Mouse (Mus musculus): ENCODE data around the gene Acr. TPM values are rescaled to one million over a fixed set of nuclear protein-coding genes. Genes with fewer than 3 reads are reported as not detected.
A peak's percentile ranks its signal among the peaks of the same experiment; 100 is the strongest.

Acr gene
- total and polyA plus RNA-seq, 3 experiments: 0.57 to 1.6 TPM; not detected in 1

DNA sequence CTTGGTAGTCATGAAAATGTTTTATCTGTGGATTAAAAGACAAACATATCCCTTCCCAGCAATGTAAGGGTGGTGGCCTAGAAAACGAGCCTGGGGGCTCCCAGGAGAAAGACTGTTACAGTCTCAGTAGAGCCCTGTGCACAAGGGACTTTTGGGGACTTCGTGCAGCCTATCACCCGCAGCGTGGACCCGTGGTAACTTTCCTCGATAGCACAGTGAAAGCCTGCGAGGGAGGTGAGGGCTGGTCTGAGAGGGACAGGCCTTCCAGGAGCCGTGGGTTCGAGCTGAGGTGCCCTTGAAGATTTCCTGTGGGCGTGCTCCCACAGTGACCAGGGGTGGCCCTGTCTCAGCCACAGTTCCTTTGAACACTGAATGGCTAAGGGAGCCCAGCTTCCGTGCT is 17.5 kb downstream of the Acr start:
- no peak overlapping the region for H3K4me3 ChIP-seq
- 69% methylated on average over 11 of the region's 11 CpGs for WGBS
- H3K36me3 ChIP-seq (ENCODE audit: control insufficient read depth, insufficient read depth, low read length): no peaks in the 10 kb centered on the region
- no peaks in the 10 kb centered on the region for H3K27me3 ChIP-seq (ENCODE audit: control insufficient read depth, insufficient read depth, low read length)
- DNase-seq: no peak
- H3K79me2 ChIP-seq (replicated peaks; ENCODE audit: control insufficient read depth, insufficient read depth, low read length): no peaks in the 10 kb centered on the region
- intact Hi-C loops (cut with DNase I): no loop called here
- no peak for TF ChIP-seq CTCF (IDR thresholded peaks at IDR 0.05)
- TF ChIP-seq POLR2A (IDR thresholded peaks at IDR 0.05; ENCODE audit: insufficient read depth, low read depth, low read length): no peak
- TF ChIP-seq EP300 (IDR thresholded peaks at IDR 0.05; ENCODE audit: insufficient read depth, low read depth, low read length): no peak
- no peak overlapping the region for H3K9ac ChIP-seq (ENCODE audit: low read depth, low read length)
- H3K4me1 ChIP-seq (ENCODE audit: control insufficient read depth, insufficient read depth, low read length): peaks cover 6% of the 10 kb centered on the region
- peak overlapping the region; percentile 60 for H3K27ac ChIP-seq

- H3K36me3 ChIP-seq (ENCODE audit: control insufficient read depth, insufficient read depth, low read length): no peaks in the 10 kb centered on the region
- H3K4me3 ChIP-seq: no peak overlapping the region
- TF ChIP-seq CTCF (IDR thresholded peaks at IDR 0.05) (no peak), EP300 (IDR thresholded peaks at IDR 0.05; ENCODE audit: insufficient read depth, low read depth, low read length) (no peak), POLR2A (IDR thresholded peaks at IDR 0.05; ENCODE audit: insufficient read depth, low read depth, low read length) (no peak)
- H3K9ac ChIP-seq (ENCODE audit: low read depth, low read length): no peak overlapping the region
- intact Hi-C loops (cut with DNase I): no loop called here
- H3K4me1 ChIP-seq (ENCODE audit: control insufficient read depth, insufficient read depth, low read length): peaks cover 7% of the 10 kb centered on the region
- no peaks in the 10 kb centered on the region for H3K79me2 ChIP-seq (replicated peaks; ENCODE audit: control insufficient read depth, insufficient read depth, low read length)
- no peak for DNase-seq
- no peaks in the 10 kb centered on the region for H3K27me3 ChIP-seq (ENCODE audit: control insufficient read depth, insufficient read depth, low read length)
- WGBS: 78% methylated on average over 5 of the region's 5 CpGs
- H3K27ac ChIP-seq: no peak overlapping the region
These were observed 21.0 kb downstream of the Acr start for GRCm38 (mm10) chr15:89589146-89589545.

- no peaks in the 10 kb centered on the region for H3K79me2 ChIP-seq (replicated peaks; ENCODE audit: control insufficient read depth, insufficient read depth, low read length)
- TF ChIP-seq EP300 (IDR thresholded peaks at IDR 0.05; ENCODE audit: insufficient read depth, low read depth, low read length) (no peak), CTCF (IDR thresholded peaks at IDR 0.05) (no peak), POLR2A (IDR thresholded peaks at IDR 0.05; ENCODE audit: insufficient read depth, low read depth, low read length) (no peak)
- H3K4me1 ChIP-seq (ENCODE audit: control insufficient read depth, insufficient read depth, low read length): peaks cover 1% of the 10 kb centered on the region
- H3K9ac ChIP-seq (ENCODE audit: low read depth, low read length): peak overlapping the region; percentile 77
- no peaks in the 10 kb centered on the region for H3K36me3 ChIP-seq (ENCODE audit: control insufficient read depth, insufficient read depth, low read length)
- 1% methylated on average over 30 of the region's 30 CpGs for WGBS
- peak overlapping the region; percentile 10 for H3K27ac ChIP-seq
- intact Hi-C loops (cut with DNase I): no loop called here
- DNase-seq: no peak
- H3K27me3 ChIP-seq (ENCODE audit: control insufficient read depth, insufficient read depth, low read length): no peaks in the 10 kb centered on the region
- peak overlapping the region; percentile 60 for H3K4me3 ChIP-seq
These were observed 23.2 kb downstream of the Acr start for GRCm38 (mm10) chr15:89591317-89591716.

- peak within 1 kb of the TSS; percentile 10 for H3K27ac ChIP-seq
- peak; percentile 90 to 92 for DNase-seq
- H3K79me2 ChIP-seq (replicated peaks; ENCODE audit: control insufficient read depth, insufficient read depth, low read length): no peaks in the 10 kb centered on the region
- no peaks in the 10 kb centered on the region for H3K36me3 ChIP-seq (ENCODE audit: control insufficient read depth, insufficient read depth, low read length)
- intact Hi-C loops (cut with DNase I): no loop called here
- H3K4me1 ChIP-seq (ENCODE audit: control insufficient read depth, insufficient read depth, low read length): peaks cover 1% of the 10 kb centered on the region
- peak within 1 kb of the TSS; percentile 77 for H3K9ac ChIP-seq (ENCODE audit: low read depth, low read length)
- TF ChIP-seq EP300 (IDR thresholded peaks at IDR 0.05; ENCODE audit: insufficient read depth, low read depth, low read length) (0 out of 2 replicates have a peak, but pooled peaks have one; percentile 76), CTCF (IDR thresholded peaks at IDR 0.05) (peak; percentile 44), POLR2A (IDR thresholded peaks at IDR 0.05; ENCODE audit: insufficient read depth, low read depth, low read length) (peak; percentile 56)
- WGBS: under 1% methylated on average over 35 of the region's 35 CpGs
- H3K4me3 ChIP-seq: peak within 1 kb of the TSS; percentile 60
- H3K27me3 ChIP-seq (ENCODE audit: control insufficient read depth, insufficient read depth, low read length): no peaks in the 10 kb centered on the region
These were observed 23.8 kb downstream of the Acr start, which contains the start of gene Rabl2 for GRCm38 (mm10) chr15:89591723-89592455. Gene Rabl2 (minus strand): TSS chr15:89591923.

- TF ChIP-seq EP300 (IDR thresholded peaks at IDR 0.05; ENCODE audit: insufficient read depth, low read depth, low read length): no peak
- no peak for TF ChIP-seq CTCF (IDR thresholded peaks at IDR 0.05)
- no peak for TF ChIP-seq POLR2A (IDR thresholded peaks at IDR 0.05; ENCODE audit: insufficient read depth, low read depth, low read length)
- no peak overlapping the region for H3K4me3 ChIP-seq
- WGBS: 41% methylated on average over 4 of the region's 4 CpGs
- intact Hi-C loops (cut with DNase I): no loop called here
- no peaks in the 10 kb centered on the region for H3K79me2 ChIP-seq (replicated peaks; ENCODE audit: control insufficient read depth, insufficient read depth, low read length)
- H3K27ac ChIP-seq: no peak overlapping the region
- H3K9ac ChIP-seq (ENCODE audit: low read depth, low read length): no peak overlapping the region
- no peaks in the 10 kb centered on the region for H3K27me3 ChIP-seq (ENCODE audit: control insufficient read depth, insufficient read depth, low read length)
- peaks cover 1% of the 10 kb centered on the region for H3K4me1 ChIP-seq (ENCODE audit: control insufficient read depth, insufficient read depth, low read length)
- H3K36me3 ChIP-seq (ENCODE audit: control insufficient read depth, insufficient read depth, low read length): no peaks in the 10 kb centered on the region
- no peak for DNase-seq
These were observed 24.4 kb downstream of the Acr start for GRCm38 (mm10) chr15:89592548-89592947.

- DNase-seq: no peak
- no peak overlapping the region for H3K27ac ChIP-seq
- intact Hi-C loops (cut with DNase I): no loop called here
- no peak overlapping the region for H3K4me3 ChIP-seq
- no peaks in the 10 kb centered on the region for H3K4me1 ChIP-seq (ENCODE audit: control insufficient read depth, insufficient read depth, low read length)
- no peak overlapping the region for H3K9ac ChIP-seq (ENCODE audit: low read depth, low read length)
- WGBS: 63% methylated on average over 12 of the region's 12 CpGs
- H3K27me3 ChIP-seq (ENCODE audit: control insufficient read depth, insufficient read depth, low read length): no peaks in the 10 kb centered on the region
- no peaks in the 10 kb centered on the region for H3K36me3 ChIP-seq (ENCODE audit: control insufficient read depth, insufficient read depth, low read length)
- H3K79me2 ChIP-seq (replicated peaks; ENCODE audit: control insufficient read depth, insufficient read depth, low read length): no peaks in the 10 kb centered on the region
- TF ChIP-seq EP300 (IDR thresholded peaks at IDR 0.05; ENCODE audit: insufficient read depth, low read depth, low read length) (no peak), POLR2A (IDR thresholded peaks at IDR 0.05; ENCODE audit: insufficient read depth, low read depth, low read length) (no peak), CTCF (IDR thresholded peaks at IDR 0.05) (peak; percentile 37)
These were observed 37.9 kb downstream of the Acr start for GRCm38 (mm10) chr15:89605822-89606570.

Data from heart, adult 2 months (tissue).